Mouse (Mus musculus) mouse embryonic stem cell (cell line): Measurements from ENCODE around the gene Fancm.
"Not testable (repeated sequence)": the region's sequence is repeated elsewhere in the genome, so short reads cannot be mapped to it uniquely, and the experiment has no call there.

Experiments used
- in situ Hi-C, 2 experiments: fragments of 300-500 bp; cut with MboI; formaldehyde crosslinking; loops; 1 replicate in 1 of 2; 3 replicates in 1 of 2; pipeline ENCODE4 v1.14.3; 2019 to 2020; ENCODE audit warnings: low sequenced_read_pairs in 2 of 2, low pct_unique_long_range_greater_than_20kb in 1 of 2, mixed read lengths in 1 of 2; ENCODE audit not compliant: unreplicated experiment in 1 of 2

The Fancm gene

GRCm38 (mm10) chr12:65112811-65113210, 37.4 kb downstream of the Fancm start:
- in situ Hi-C loops: no loop called here

DNA sequence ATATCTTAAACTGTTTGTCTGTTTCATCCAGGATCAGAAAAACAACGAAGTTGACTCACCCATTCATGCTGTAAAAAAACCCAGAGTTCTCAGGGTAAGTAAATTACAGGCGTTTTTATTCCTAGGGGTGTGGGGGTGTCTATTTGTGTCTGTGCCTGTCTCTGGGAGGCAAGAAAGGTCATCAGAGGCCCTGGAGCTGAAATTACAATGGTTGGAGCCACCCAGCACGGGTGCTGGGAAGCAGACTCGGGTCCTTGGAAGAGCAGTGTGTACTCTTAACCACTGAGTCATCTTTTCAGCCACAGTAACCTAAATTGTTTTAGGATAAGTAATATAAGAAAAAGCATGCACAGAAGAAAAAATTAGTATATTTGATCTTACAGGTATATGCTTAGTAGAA, 38.5 kb downstream of the Fancm start:
- in situ Hi-C loops: no loop called here

- in situ Hi-C loops: not testable (repeated sequence)
Observed at GRCm38 (mm10) chr12:65114978-65115377, 39.6 kb downstream of the Fancm start.

- in situ Hi-C loops: no loop called here
Observed at GRCm38 (mm10) chr12:65118968-65119367, 43.6 kb downstream of the Fancm start.

DNA sequence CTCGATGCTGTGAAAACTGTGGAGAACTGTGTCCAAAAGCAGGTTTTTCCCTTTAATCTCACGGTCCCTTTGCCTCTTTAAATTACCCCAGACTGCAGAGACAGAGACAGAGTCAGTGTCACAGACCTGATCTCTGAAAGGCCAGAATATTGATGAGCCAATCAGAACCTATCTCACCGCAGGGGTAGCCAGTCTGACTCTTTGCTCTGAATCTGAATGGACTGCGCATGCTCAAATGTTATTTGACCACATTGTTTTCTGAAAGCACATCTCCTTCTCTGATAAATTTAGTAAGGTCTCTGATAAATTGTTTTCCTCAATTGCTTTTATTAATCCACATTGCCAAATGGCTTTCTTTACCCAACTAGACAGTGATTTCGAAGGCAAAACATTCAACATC, 44.0 kb downstream of the Fancm start:
- in situ Hi-C loops: no loop called here

DNA sequence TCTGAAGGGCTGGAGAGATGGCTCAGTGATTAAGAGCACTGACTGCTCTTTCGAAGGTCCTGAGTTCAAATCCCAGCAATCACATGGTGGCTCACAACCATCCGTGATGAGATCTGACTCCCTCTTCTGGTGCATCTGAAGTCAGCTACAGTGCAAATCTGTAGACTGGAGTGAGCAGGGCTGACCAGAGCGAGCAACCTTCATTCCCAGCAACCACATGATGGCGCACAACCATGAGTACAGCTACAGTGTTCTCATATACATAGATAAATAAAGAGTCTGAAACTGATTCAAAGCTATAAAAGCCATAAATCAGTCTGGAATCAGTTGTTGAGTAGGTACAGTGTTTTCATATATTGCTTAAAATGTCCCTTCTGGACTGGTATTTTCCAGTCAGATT, 60.7 kb downstream of the Fancm start:
- in situ Hi-C loops: not testable (repeated sequence)

GRCm38 (mm10) chr12:65172021-65172951, 96.9 kb downstream of the Fancm start, which contains the start of gene Mis18bp1:
TSS of gene Mis18bp1 (minus strand) at chr12:65172604.
- in situ Hi-C loops: no loop called here

- in situ Hi-C loops: not testable (repeated sequence)
Observed at GRCm38 (mm10) chr12:65172959-65173358, 97.6 kb downstream of the Fancm start.

- in situ Hi-C loops: no loop called here
Observed at GRCm38 (mm10) chr12:65173736-65174135, 98.3 kb downstream of the Fancm start.
